Mouse (Mus musculus): ENCODE data around the gene Lmf1. TPM values are rescaled to one million over a fixed set of nuclear protein-coding genes. Genes with fewer than 3 reads are reported as not detected.
A peak's percentile ranks its signal among the peaks of the same experiment; 100 is the strongest.

The Lmf1 gene
- 0.91 and 1.0 TPM in 2 replicates for polyA plus RNA-seq (2012)

DNA sequence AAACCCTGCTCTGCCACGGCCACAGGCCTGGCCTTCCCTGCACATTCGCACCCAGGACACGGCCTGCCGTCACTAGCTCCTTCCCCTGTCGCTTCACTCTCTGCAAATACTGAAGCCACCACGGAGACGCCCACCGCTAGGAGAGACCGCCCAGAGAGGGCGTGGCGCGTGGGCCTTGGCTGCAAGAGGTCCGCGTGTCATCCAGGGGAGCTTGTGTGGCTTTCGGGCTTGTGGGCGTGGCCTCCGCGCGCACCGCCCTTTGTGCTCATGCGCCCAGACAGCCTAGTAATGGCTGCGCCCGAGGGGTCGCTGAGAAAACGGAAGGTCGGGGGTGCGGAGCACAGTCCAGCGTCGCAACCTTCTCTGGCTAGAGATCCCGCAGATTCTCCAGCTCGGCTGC lies at the start of gene Lmf1:
Gene Lmf1 (plus strand): TSS at position 166 of the 400 bp plus-strand sequence.
- H3K27me3 ChIP-seq (ENCODE audit: control insufficient read depth), result peaks cover 24% of the 10 kb centered on the region
- no peaks in the 10 kb centered on the region for H3K9me3 ChIP-seq (ENCODE audit: control insufficient read depth, low read length)
- no peaks in the 10 kb centered on the region for H3K36me3 ChIP-seq (ENCODE audit: control insufficient read depth)
- TF ChIP-seq GATA1 (IDR thresholded peaks at IDR 0.05; ENCODE audit: low read length), result no peak
- TF ChIP-seq TAL1 (IDR thresholded peaks at IDR 0.05; ENCODE audit: low read length), result no peak
- peak within 1 kb of the TSS; percentile 89 for H3K4me3 ChIP-seq (replicated peaks)
- peaks cover 40% of the 10 kb centered on the region for H3K4me1 ChIP-seq (ENCODE audit: control insufficient read depth)

DNA sequence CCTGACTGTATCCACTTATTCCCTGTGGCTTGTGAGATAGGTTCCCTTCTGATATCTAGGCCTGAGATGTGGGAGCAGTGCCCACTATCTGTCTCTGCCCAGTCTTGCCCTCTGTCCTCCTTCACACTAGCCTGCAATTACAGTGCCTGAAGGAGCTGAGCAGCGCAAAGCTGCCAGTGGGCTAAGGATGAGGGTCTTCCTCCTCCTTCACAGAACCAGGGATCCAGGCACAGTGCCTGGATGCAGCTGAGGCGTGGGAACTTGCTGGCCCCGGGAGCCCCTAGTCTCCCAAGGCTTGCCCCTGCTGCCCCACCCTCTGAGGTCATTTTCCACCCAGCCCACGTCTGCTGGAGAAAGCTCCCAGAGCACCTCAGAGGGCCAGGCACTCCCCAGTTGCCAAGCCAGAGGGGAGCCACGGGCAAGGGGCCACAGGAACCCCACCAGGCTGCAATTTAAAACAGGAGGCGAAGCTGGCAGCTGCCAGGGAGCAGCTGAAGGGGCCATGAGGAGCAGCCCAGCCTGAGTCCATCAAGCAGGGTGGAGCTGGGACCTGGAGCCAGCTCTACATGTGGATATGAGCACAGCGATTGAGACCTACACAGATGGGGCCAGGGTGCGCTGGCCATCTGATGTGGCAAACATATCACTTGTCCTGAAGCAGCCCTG lies 48.4 kb upstream of the Lmf1 start:
- no peak for TF ChIP-seq GATA1 (IDR thresholded peaks at IDR 0.05; ENCODE audit: low read length)
- TF ChIP-seq TAL1 (IDR thresholded peaks at IDR 0.05; ENCODE audit: low read length), result no peak
- H3K4me1 ChIP-seq (ENCODE audit: control insufficient read depth), result no peaks in the 10 kb centered on the region
- no peaks in the 10 kb centered on the region for H3K36me3 ChIP-seq (ENCODE audit: control insufficient read depth)
- no peaks in the 10 kb centered on the region for H3K9me3 ChIP-seq (ENCODE audit: control insufficient read depth, low read length)
- no peaks in the 10 kb centered on the region for H3K27me3 ChIP-seq (ENCODE audit: control insufficient read depth)
- H3K4me3 ChIP-seq (replicated peaks), result no peak overlapping the region

DNA sequence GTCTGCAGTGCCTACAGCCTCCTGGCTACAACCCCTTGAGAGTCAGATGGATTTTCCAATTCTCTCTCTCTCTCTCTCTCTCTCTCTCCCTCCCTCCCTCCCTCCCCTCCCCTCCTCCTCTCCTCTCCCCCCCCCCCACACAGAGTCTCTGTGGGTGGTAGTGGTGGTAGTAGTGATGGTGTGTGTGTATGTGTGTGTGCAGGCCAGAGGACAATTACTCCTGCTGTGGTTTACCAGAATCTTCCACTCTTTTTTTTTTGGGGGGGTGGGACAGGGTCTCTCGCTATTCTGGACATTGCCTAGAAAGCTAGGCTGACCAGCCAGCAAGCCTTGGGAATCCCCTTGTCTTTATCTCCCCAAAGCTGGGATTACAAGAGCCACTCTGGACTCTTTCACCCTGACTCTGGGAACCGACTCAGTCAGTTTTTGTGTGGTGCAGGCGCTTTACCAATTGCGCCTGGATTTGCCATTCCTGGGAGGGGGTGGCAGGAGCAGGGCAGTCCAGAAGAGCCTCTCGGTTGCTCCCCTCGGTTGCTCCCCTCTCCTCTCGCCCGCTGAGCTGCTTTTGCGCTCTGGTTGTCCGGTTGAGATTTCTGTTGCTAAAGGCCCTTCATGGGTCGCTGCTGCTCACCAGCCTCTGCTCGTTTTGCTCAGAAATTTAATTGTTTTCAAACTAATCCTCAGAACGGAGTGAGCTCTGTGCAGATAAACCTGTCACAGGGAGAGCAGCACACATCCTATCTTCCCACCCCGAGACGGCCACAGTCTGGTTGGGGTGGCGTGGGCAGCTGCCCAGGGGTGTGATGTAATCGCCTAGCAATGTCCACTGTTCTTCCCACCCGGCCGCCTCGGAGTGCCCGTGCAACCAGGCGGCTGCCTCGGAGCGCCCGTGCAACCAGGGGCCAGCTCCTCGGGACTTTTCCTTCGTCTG lies 39.7 kb upstream of the Lmf1 start:
- TF ChIP-seq TAL1 (IDR thresholded peaks at IDR 0.05; ENCODE audit: low read length) (no peak), GATA1 (IDR thresholded peaks at IDR 0.05; ENCODE audit: low read length) (no peak)
- Histone ChIP-seq H3K27me3 (ENCODE audit: control insufficient read depth) (peaks cover 3% of the 10 kb centered on the region; the same call in 1 of the 2 replicates), H3K4me1 (ENCODE audit: control insufficient read depth) (no peaks in the 10 kb centered on the region), H3K9me3 (ENCODE audit: control insufficient read depth, low read length) (no peaks in the 10 kb centered on the region), H3K36me3 (ENCODE audit: control insufficient read depth) (no peaks in the 10 kb centered on the region), H3K4me3 (replicated peaks) (no peak overlapping the region)

DNA sequence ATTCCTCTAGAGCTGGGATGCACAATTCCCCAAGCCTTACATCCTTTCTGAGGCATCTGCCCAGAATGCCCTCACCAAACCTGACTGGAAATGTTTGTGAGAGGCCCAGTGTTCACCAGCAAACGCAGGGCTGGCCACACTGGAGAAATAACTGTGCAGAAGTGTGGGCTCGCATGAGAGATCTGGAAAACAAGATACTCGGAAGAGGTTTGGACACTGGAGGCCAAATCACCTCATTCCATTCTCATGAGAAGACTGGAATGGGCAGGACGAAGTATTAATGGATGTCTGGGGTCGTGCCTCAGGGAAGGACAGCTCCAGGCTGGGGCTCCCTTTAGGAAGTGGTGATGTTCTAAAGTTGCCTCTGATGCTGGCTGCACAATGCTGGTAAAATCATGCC lies 38.2 kb upstream of the Lmf1 start:
- Histone ChIP-seq H3K27me3 (ENCODE audit: control insufficient read depth) (peaks cover 3% of the 10 kb centered on the region; the same call in 1 of the 2 replicates), H3K4me1 (ENCODE audit: control insufficient read depth) (no peaks in the 10 kb centered on the region), H3K4me3 (replicated peaks) (no peak overlapping the region), H3K9me3 (ENCODE audit: control insufficient read depth, low read length) (no peaks in the 10 kb centered on the region), H3K36me3 (ENCODE audit: control insufficient read depth) (no peaks in the 10 kb centered on the region)
- no peak for TF ChIP-seq TAL1 (IDR thresholded peaks at IDR 0.05; ENCODE audit: low read length)

DNA sequence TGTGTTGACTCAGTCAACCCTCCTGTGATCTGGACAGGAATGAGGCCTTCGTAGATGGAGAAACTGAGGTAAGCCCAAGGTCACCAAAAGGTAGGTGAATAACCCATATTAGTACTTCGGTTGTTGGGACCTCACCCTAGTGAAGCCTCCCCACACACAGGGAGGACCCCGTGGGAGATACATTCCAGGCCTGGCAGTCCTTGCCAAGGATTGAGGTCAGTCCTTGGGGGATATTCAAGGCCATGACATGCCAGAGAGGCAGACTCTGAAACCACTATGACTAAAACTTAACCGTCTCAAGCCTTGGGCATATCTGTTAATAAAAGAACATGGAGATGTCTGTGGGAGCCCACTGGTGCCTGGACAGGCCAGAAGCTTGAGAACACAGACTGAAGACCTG lies 37.1 kb upstream of the Lmf1 start:
- no peaks in the 10 kb centered on the region for H3K9me3 ChIP-seq (ENCODE audit: control insufficient read depth, low read length)
- H3K4me1 ChIP-seq (ENCODE audit: control insufficient read depth), result no peaks in the 10 kb centered on the region
- TF ChIP-seq GATA1 (IDR thresholded peaks at IDR 0.05; ENCODE audit: low read length) (no peak), TAL1 (IDR thresholded peaks at IDR 0.05; ENCODE audit: low read length) (no peak)
- no peak overlapping the region for H3K4me3 ChIP-seq (replicated peaks)
- H3K36me3 ChIP-seq (ENCODE audit: control insufficient read depth), result no peaks in the 10 kb centered on the region
- peaks cover 3% of the 10 kb centered on the region; the same call in 1 of the 2 replicates for H3K27me3 ChIP-seq (ENCODE audit: control insufficient read depth)

DNA sequence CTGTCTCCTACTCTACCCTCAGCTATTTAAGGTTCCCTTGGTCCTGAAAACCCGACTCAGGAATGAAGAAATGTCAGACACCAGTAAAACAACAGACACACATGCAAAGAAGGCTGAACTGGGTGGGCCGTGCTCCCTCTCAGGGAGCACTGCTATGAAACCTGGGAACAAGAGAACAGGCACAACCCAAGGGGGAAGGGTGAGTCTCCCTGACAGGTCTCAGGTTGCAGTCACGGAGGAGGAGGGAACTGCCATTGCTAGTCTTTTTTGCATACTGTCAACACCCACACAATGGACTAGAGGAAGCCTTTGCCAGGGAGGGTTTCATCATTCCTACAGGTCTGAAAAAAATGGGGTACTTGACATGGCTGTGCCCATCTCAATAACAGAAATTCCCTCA lies 31.9 kb upstream of the Lmf1 start:
- no peaks in the 10 kb centered on the region for H3K27me3 ChIP-seq (ENCODE audit: control insufficient read depth)
- TF ChIP-seq GATA1 (IDR thresholded peaks at IDR 0.05; ENCODE audit: low read length) (no peak), TAL1 (IDR thresholded peaks at IDR 0.05; ENCODE audit: low read length) (no peak)
- no peaks in the 10 kb centered on the region for H3K4me1 ChIP-seq (ENCODE audit: control insufficient read depth)
- H3K4me3 ChIP-seq (replicated peaks), result no peak overlapping the region
- H3K9me3 ChIP-seq (ENCODE audit: control insufficient read depth, low read length), result no peaks in the 10 kb centered on the region
- H3K36me3 ChIP-seq (ENCODE audit: control insufficient read depth), result no peaks in the 10 kb centered on the region

DNA sequence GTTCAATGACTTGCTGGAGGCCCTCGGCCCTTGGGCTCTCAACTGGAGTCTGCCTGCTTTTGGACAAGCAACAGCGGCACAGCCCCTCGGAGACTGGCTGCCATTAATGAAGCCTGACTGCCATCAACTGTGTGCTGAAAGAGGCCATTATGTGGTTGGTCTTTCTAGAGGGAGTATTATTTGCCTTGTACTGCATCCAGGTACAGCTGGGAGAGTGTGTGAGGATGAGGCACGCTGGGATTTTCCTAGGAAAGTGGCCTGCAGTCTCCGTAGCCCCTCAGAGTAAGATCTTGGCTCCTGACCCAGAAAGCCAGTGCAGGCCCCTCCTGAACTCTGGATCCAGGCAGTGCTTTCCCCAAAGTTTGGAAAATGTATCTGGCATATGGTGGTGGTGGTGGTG lies 28.9 kb upstream of the Lmf1 start:
- TF ChIP-seq TAL1 (IDR thresholded peaks at IDR 0.05; ENCODE audit: low read length) (no peak), GATA1 (IDR thresholded peaks at IDR 0.05; ENCODE audit: low read length) (no peak)
- Histone ChIP-seq H3K4me3 (replicated peaks) (no peak overlapping the region), H3K27me3 (ENCODE audit: control insufficient read depth) (peaks cover 2% of the 10 kb centered on the region), H3K4me1 (ENCODE audit: control insufficient read depth) (no peaks in the 10 kb centered on the region), H3K9me3 (ENCODE audit: control insufficient read depth, low read length) (no peaks in the 10 kb centered on the region), H3K36me3 (ENCODE audit: control insufficient read depth) (no peaks in the 10 kb centered on the region)

DNA sequence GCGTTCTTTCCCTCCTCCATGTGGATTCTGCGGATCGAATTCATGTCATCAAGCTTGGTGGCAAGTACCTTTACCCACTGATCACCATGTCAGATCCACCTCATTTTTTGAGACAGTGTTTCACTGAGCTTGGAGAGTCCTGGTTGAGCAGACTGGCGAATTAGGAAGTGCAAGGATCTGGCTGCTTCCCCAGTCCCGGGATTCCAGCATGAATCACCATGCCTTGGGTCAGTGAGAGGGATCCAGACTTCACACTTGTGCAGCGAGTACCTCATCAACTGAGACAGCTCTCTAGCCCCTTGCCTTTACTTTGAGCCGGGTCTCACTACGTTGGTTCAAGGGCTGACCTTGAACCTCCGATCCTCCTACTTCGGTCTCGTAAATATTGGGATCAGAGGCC lies 27.6 kb upstream of the Lmf1 start:
- Histone ChIP-seq H3K36me3 (ENCODE audit: control insufficient read depth) (no peaks in the 10 kb centered on the region), H3K9me3 (ENCODE audit: control insufficient read depth, low read length) (no peaks in the 10 kb centered on the region), H3K4me1 (ENCODE audit: control insufficient read depth) (no peaks in the 10 kb centered on the region), H3K4me3 (replicated peaks) (no peak overlapping the region), H3K27me3 (ENCODE audit: control insufficient read depth) (peaks cover 15% of the 10 kb centered on the region)
- TF ChIP-seq TAL1 (IDR thresholded peaks at IDR 0.05; ENCODE audit: low read length), result no peak
- TF ChIP-seq GATA1 (IDR thresholded peaks at IDR 0.05; ENCODE audit: low read length), result no peak

DNA sequence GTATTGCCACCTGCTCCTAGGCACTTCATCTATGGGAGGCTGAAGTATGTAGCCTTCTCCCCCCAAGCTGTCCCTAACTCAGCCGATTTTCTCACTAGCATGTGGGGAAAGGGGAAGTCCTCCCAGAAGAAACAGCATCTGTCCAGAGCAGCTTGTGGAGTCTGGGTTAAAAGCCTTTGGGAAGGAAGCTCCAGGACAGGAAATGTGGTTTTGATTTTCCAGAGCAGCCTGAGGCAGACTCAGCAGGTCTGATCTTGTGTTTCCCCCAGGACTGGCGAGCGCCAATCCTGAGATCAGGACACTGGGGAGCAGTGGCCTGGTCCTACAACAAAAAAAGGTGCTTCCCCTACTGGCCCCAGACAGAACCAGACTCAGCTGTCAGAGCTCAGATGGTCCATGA lies 23.7 kb upstream of the Lmf1 start:
- peaks cover 41% of the 10 kb centered on the region for H3K27me3 ChIP-seq (ENCODE audit: control insufficient read depth)
- H3K4me3 ChIP-seq (replicated peaks), result no peak overlapping the region
- no peak for TF ChIP-seq TAL1 (IDR thresholded peaks at IDR 0.05; ENCODE audit: low read length)
- no peak for TF ChIP-seq GATA1 (IDR thresholded peaks at IDR 0.05; ENCODE audit: low read length)
- no peaks in the 10 kb centered on the region for H3K36me3 ChIP-seq (ENCODE audit: control insufficient read depth)
- H3K4me1 ChIP-seq (ENCODE audit: control insufficient read depth), result no peaks in the 10 kb centered on the region
- H3K9me3 ChIP-seq (ENCODE audit: control insufficient read depth, low read length), result no peaks in the 10 kb centered on the region

All from erythroblast, embryonic 14.5 days (primary cell).